Mouse (Mus musculus): ENCODE data around the gene Rpl3. TPM values are rescaled to one million over a fixed set of nuclear protein-coding genes. Genes with fewer than 3 reads are reported as not detected.

Gene Rpl3
- polyA plus RNA-seq, 1 experiment, result 3,044 TPM

GRCm38 (mm10) chr15:80047973-80048372 is 43.7 kb downstream of the Rpl3 start:
- TF ChIP-seq CTCF (IDR thresholded peaks at IDR 0.05; ENCODE audit: low read depth, low read length), result no peak
- TF ChIP-seq POLR2A (IDR thresholded peaks at IDR 0.05; ENCODE audit: insufficient read depth, low read length), result no peak
- H3K36me3 ChIP-seq (ENCODE audit: control insufficient read depth, insufficient read depth, low read length, poor library complexity, severe bottlenecking), result no peaks in the 10 kb centered on the region
- H3K27ac ChIP-seq (ENCODE audit: insufficient read depth, low read length), result no peak overlapping the region
- H3K9ac ChIP-seq (ENCODE audit: low read depth, poor library complexity, severe bottlenecking), result no peak overlapping the region
- H3K9me3 ChIP-seq (replicated peaks; ENCODE audit: control insufficient read depth, insufficient read depth, low read length, poor library complexity, severe bottlenecking), result peaks cover 6% of the 10 kb centered on the region; the same call in 1 of the 2 replicates
- H3K27me3 ChIP-seq (ENCODE audit: control insufficient read depth, insufficient read depth, low read length, poor library complexity, severe bottlenecking), result no peaks in the 10 kb centered on the region; the same call in 1 of the 2 replicates
- H3K4me3 ChIP-seq (ENCODE audit: low read depth, low read length), result no peak overlapping the region
- H3K4me1 ChIP-seq (ENCODE audit: control insufficient read depth, insufficient read depth, low read length), result no peaks in the 10 kb centered on the region

- Histone ChIP-seq H3K27ac (ENCODE audit: insufficient read depth, low read length) (no peak overlapping the region), H3K9me3 (replicated peaks; ENCODE audit: control insufficient read depth, insufficient read depth, low read length, poor library complexity, severe bottlenecking) (peaks cover 6% of the 10 kb centered on the region; the same call in 1 of the 2 replicates), H3K4me1 (ENCODE audit: control insufficient read depth, insufficient read depth, low read length) (no peaks in the 10 kb centered on the region), H3K27me3 (ENCODE audit: control insufficient read depth, insufficient read depth, low read length, poor library complexity, severe bottlenecking) (no peaks in the 10 kb centered on the region; the same call in 1 of the 2 replicates), H3K36me3 (ENCODE audit: control insufficient read depth, insufficient read depth, low read length, poor library complexity, severe bottlenecking) (no peaks in the 10 kb centered on the region), H3K4me3 (ENCODE audit: low read depth, low read length) (no peak overlapping the region), H3K9ac (ENCODE audit: low read depth, poor library complexity, severe bottlenecking) (no peak overlapping the region)
- TF ChIP-seq POLR2A (IDR thresholded peaks at IDR 0.05; ENCODE audit: insufficient read depth, low read length), result no peak
- no peak for TF ChIP-seq CTCF (IDR thresholded peaks at IDR 0.05; ENCODE audit: low read depth, low read length)
- TF ChIP-seq EP300 (IDR thresholded peaks at IDR 0.05; ENCODE audit: insufficient read depth, low read depth, low read length), result no peak
Observed at GRCm38 (mm10) chr15:80047242-80047641, 44.4 kb downstream of the Rpl3 start.

- Histone ChIP-seq H3K4me3 (ENCODE audit: low read depth, low read length) (no peak overlapping the region), H3K36me3 (ENCODE audit: control insufficient read depth, insufficient read depth, low read length, poor library complexity, severe bottlenecking) (no peaks in the 10 kb centered on the region), H3K9me3 (replicated peaks; ENCODE audit: control insufficient read depth, insufficient read depth, low read length, poor library complexity, severe bottlenecking) (peaks cover 6% of the 10 kb centered on the region; the same call in 1 of the 2 replicates), H3K27ac (ENCODE audit: insufficient read depth, low read length) (no peak overlapping the region), H3K9ac (ENCODE audit: low read depth, poor library complexity, severe bottlenecking) (no peak overlapping the region), H3K27me3 (ENCODE audit: control insufficient read depth, insufficient read depth, low read length, poor library complexity, severe bottlenecking) (no peaks in the 10 kb centered on the region; the same call in 1 of the 2 replicates), H3K4me1 (ENCODE audit: control insufficient read depth, insufficient read depth, low read length) (no peaks in the 10 kb centered on the region)
- TF ChIP-seq POLR2A (IDR thresholded peaks at IDR 0.05; ENCODE audit: insufficient read depth, low read length) (no peak), EP300 (IDR thresholded peaks at IDR 0.05; ENCODE audit: insufficient read depth, low read depth, low read length) (no peak), CTCF (IDR thresholded peaks at IDR 0.05; ENCODE audit: low read depth, low read length) (no peak)
Observed at GRCm38 (mm10) chr15:80045749-80046148, 45.9 kb downstream of the Rpl3 start.

GRCm38 (mm10) chr15:80044249-80044648 is 47.4 kb downstream of the Rpl3 start:
- H3K27me3 ChIP-seq (ENCODE audit: control insufficient read depth, insufficient read depth, low read length, poor library complexity, severe bottlenecking), result no peaks in the 10 kb centered on the region; the same call in 1 of the 2 replicates
- H3K27ac ChIP-seq (ENCODE audit: insufficient read depth, low read length), result no peak overlapping the region
- H3K4me3 ChIP-seq (ENCODE audit: low read depth, low read length), result no peak overlapping the region
- no peak overlapping the region for H3K9ac ChIP-seq (ENCODE audit: low read depth, poor library complexity, severe bottlenecking)
- H3K4me1 ChIP-seq (ENCODE audit: control insufficient read depth, insufficient read depth, low read length), result no peaks in the 10 kb centered on the region
- TF ChIP-seq POLR2A (IDR thresholded peaks at IDR 0.05; ENCODE audit: insufficient read depth, low read length) (no peak), CTCF (IDR thresholded peaks at IDR 0.05; ENCODE audit: low read depth, low read length) (no peak), EP300 (IDR thresholded peaks at IDR 0.05; ENCODE audit: insufficient read depth, low read depth, low read length) (no peak)
- peaks cover 6% of the 10 kb centered on the region; the same call in 1 of the 2 replicates for H3K9me3 ChIP-seq (replicated peaks; ENCODE audit: control insufficient read depth, insufficient read depth, low read length, poor library complexity, severe bottlenecking)
- H3K36me3 ChIP-seq (ENCODE audit: control insufficient read depth, insufficient read depth, low read length, poor library complexity, severe bottlenecking), result no peaks in the 10 kb centered on the region

GRCm38 (mm10) chr15:80042152-80042551 is 49.5 kb downstream of the Rpl3 start:
- Histone ChIP-seq H3K27ac (ENCODE audit: insufficient read depth, low read length) (no peak overlapping the region), H3K27me3 (ENCODE audit: control insufficient read depth, insufficient read depth, low read length, poor library complexity, severe bottlenecking) (no peaks in the 10 kb centered on the region; the same call in 1 of the 2 replicates), H3K9ac (ENCODE audit: low read depth, poor library complexity, severe bottlenecking) (no peak overlapping the region), H3K9me3 (replicated peaks; ENCODE audit: control insufficient read depth, insufficient read depth, low read length, poor library complexity, severe bottlenecking) (peaks cover 8% of the 10 kb centered on the region; the same call in 1 of the 2 replicates), H3K4me3 (ENCODE audit: low read depth, low read length) (no peak overlapping the region), H3K36me3 (ENCODE audit: control insufficient read depth, insufficient read depth, low read length, poor library complexity, severe bottlenecking) (no peaks in the 10 kb centered on the region), H3K4me1 (ENCODE audit: control insufficient read depth, insufficient read depth, low read length) (no peaks in the 10 kb centered on the region)
- no peak for TF ChIP-seq POLR2A (IDR thresholded peaks at IDR 0.05; ENCODE audit: insufficient read depth, low read length)
- no peak for TF ChIP-seq EP300 (IDR thresholded peaks at IDR 0.05; ENCODE audit: insufficient read depth, low read depth, low read length)
- TF ChIP-seq CTCF (IDR thresholded peaks at IDR 0.05; ENCODE audit: low read depth, low read length), result no peak

- no peaks in the 10 kb centered on the region for H3K4me1 ChIP-seq (ENCODE audit: control insufficient read depth, insufficient read depth, low read length)
- H3K4me3 ChIP-seq (ENCODE audit: low read depth, low read length), result no peak overlapping the region
- H3K9me3 ChIP-seq (replicated peaks; ENCODE audit: control insufficient read depth, insufficient read depth, low read length, poor library complexity, severe bottlenecking), result 0 out of 2 replicates have a peak, but pooled peaks cover 3% of the 10 kb centered on the region
- TF ChIP-seq EP300 (IDR thresholded peaks at IDR 0.05; ENCODE audit: insufficient read depth, low read depth, low read length), result no peak
- no peak for TF ChIP-seq CTCF (IDR thresholded peaks at IDR 0.05; ENCODE audit: low read depth, low read length)
- TF ChIP-seq POLR2A (IDR thresholded peaks at IDR 0.05; ENCODE audit: insufficient read depth, low read length), result no peak
- H3K27me3 ChIP-seq (ENCODE audit: control insufficient read depth, insufficient read depth, low read length, poor library complexity, severe bottlenecking), result no peaks in the 10 kb centered on the region
- no peak overlapping the region for H3K27ac ChIP-seq (ENCODE audit: insufficient read depth, low read length)
- H3K36me3 ChIP-seq (ENCODE audit: control insufficient read depth, insufficient read depth, low read length, poor library complexity, severe bottlenecking), result no peaks in the 10 kb centered on the region
- no peak overlapping the region for H3K9ac ChIP-seq (ENCODE audit: low read depth, poor library complexity, severe bottlenecking)
Observed at GRCm38 (mm10) chr15:80038110-80038391, 53.6 kb downstream of the Rpl3 start.

Data from ES-Bruce4 (cell line).